Mouse (Mus musculus): Measurements from ENCODE around the gene Map4k1.

- TF ChIP-seq GATA1 (IDR thresholded peaks at IDR 0.05; ENCODE audit: borderline replicate concordance, low read length) (no peak), FLI1 (IDR thresholded peaks at IDR 0.05; ENCODE audit: low read length) (no peak)
Observed at GRCm38 (mm10) chr7:28969271-28969670, 12.6 kb upstream of the Map4k1 start.

All from megakaryocyte, embryonic 14.5 days (primary cell).